Mouse (Mus musculus): ENCODE data around the gene Myl6b. TPM values are rescaled to one million over a fixed set of nuclear protein-coding genes. Genes with fewer than 3 reads are reported as not detected.

Myl6b gene
- polyA plus RNA-seq, 1 experiment from 2014 or later, result 5.3 TPM

DNA sequence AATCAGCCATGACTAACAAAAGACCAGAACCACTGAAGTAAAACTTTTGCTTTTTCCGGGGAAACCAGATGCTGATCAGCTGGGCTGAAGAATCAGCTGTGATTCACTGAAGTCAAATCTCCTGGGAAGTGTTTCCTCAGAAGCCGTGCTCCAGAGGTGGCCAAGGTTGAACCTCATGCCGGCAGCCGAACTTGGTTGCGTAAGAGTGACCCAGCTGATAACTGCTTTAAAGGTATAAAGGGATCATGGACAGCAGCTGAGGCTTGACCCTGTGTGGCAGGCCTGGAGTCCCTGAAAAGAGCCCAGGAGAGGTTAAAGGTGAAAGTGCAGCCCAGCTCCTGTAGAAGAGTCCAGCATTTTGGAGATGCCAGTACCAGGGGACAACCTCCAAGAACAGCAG is 3.9 kb upstream of the Myl6b start:
- 81% methylated on average over 5 of the region's 5 CpGs for WGBS
- Histone ChIP-seq H3K36me3 (ENCODE audit: control insufficient read depth, insufficient read depth, low read length) (no peaks in the 10 kb centered on the region), H3K4me1 (ENCODE audit: control insufficient read depth, insufficient read depth, low read length) (0 out of 2 replicates have a peak, but pooled peaks cover 2% of the 10 kb centered on the region), H3K4me3 (replicated peaks; ENCODE audit: low read depth, low read length) (no peak overlapping the region), H3K9ac (replicated peaks; ENCODE audit: low read length) (no peak overlapping the region), H3K9me3 (ENCODE audit: control insufficient read depth, low read length) (no peaks in the 10 kb centered on the region), H3K4me2 (ENCODE audit: low read length) (no peak overlapping the region), H3K27ac (replicated peaks; ENCODE audit: low read depth, low read length) (no peak overlapping the region), H3K27me3 (ENCODE audit: control insufficient read depth, insufficient read depth, low read length) (no peaks in the 10 kb centered on the region)
- no peak for DNase-seq
- ATAC-seq (ENCODE audit: low FRiP score, low TSS enrichment), result no peak

DNA sequence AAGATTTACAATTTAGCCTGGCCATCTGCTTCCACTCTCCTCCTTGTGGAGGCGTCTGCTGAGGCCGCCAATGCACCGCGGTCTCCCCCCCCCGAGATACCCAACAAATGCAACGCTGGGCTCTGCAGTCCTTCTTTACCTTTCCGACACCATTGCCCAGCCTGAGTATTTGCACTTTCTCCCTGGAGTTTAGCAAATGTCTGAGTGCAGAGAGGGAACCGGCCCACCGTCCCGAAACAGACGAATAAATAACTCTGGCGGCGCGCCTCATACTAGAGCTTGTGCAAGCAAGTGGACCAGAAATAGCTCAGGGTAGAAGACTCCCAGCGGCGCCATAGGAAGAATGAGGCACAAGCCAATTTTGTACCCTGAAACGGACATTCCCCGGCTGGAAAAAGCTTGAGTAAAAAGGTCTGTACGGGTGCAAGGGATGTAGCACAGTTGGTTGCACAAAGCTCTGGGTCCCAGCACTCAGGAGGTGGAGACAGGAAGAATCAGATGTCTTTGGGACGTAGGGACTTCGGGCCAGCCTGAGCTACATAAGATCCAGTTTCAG is 709 bp upstream of the Myl6b start:
- WGBS, result 3% methylated on average over 21 of the region's 21 CpGs
- Histone ChIP-seq H3K36me3 (ENCODE audit: control insufficient read depth, insufficient read depth, low read length) (no peaks in the 10 kb centered on the region), H3K4me3 (replicated peaks; ENCODE audit: low read depth, low read length) (peak overlapping the region; percentile 59), H3K27ac (replicated peaks; ENCODE audit: low read depth, low read length) (peak overlapping the region; percentile 71; the same call in 1 of the 2 replicates), H3K9me3 (ENCODE audit: control insufficient read depth, low read length) (no peaks in the 10 kb centered on the region), H3K4me1 (ENCODE audit: control insufficient read depth, insufficient read depth, low read length) (peaks cover 9% of the 10 kb centered on the region; the same call in 1 of the 2 replicates), H3K27me3 (ENCODE audit: control insufficient read depth, insufficient read depth, low read length) (no peaks in the 10 kb centered on the region), H3K4me2 (ENCODE audit: low read length) (peak overlapping the region; percentile 78), H3K9ac (replicated peaks; ENCODE audit: low read length) (peak overlapping the region; percentile 36; the same call in 1 of the 2 replicates)
- DNase-seq (peak; percentile 63), ATAC-seq (ENCODE audit: low FRiP score, low TSS enrichment) (peak; percentile 32)

DNA sequence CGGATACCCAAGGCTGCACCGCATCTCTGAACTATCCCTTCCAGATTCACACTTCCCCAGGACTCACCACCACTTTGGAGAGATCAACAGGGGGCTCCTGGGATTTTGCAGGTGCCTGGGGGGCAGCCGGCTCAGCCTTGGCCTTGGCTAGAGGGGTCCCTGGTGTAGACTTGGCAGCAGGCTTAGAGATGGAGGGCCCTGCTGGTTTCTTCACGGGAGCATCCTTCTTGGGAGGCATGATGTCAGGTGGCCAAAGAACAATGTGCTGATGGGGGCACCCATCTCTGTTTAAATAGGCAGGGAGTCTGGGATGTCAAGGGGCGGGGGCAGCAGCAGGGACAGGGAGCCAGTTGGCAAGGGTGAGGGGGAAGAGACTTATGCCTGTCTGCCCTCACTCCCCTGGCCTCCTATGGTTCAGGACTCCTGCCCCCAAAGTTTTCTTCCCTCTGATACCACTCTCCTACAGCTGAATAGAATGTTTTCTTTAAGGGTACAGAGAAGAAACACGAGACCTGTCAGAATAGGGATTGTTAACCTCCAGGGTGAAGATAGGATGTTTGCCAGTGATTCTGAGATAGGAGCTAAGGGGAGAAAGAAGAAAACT is 1.2 kb downstream of the Myl6b start:
- Histone ChIP-seq H3K9ac (replicated peaks; ENCODE audit: low read length) (no peak overlapping the region), H3K4me3 (replicated peaks; ENCODE audit: low read depth, low read length) (no peak overlapping the region), H3K27me3 (ENCODE audit: control insufficient read depth, insufficient read depth, low read length) (no peaks in the 10 kb centered on the region), H3K27ac (replicated peaks; ENCODE audit: low read depth, low read length) (no peak overlapping the region), H3K36me3 (ENCODE audit: control insufficient read depth, insufficient read depth, low read length) (no peaks in the 10 kb centered on the region), H3K4me2 (ENCODE audit: low read length) (0 out of 2 replicates have a peak overlapping the region, but pooled peaks have one; percentile 8), H3K4me1 (ENCODE audit: control insufficient read depth, insufficient read depth, low read length) (peaks cover 13% of the 10 kb centered on the region), H3K9me3 (ENCODE audit: control insufficient read depth, low read length) (no peaks in the 10 kb centered on the region)
- DNase-seq, result no peak
- ATAC-seq (ENCODE audit: low FRiP score, low TSS enrichment), result no peak
- WGBS, result 35% methylated on average over 6 of the region's 6 CpGs

DNA sequence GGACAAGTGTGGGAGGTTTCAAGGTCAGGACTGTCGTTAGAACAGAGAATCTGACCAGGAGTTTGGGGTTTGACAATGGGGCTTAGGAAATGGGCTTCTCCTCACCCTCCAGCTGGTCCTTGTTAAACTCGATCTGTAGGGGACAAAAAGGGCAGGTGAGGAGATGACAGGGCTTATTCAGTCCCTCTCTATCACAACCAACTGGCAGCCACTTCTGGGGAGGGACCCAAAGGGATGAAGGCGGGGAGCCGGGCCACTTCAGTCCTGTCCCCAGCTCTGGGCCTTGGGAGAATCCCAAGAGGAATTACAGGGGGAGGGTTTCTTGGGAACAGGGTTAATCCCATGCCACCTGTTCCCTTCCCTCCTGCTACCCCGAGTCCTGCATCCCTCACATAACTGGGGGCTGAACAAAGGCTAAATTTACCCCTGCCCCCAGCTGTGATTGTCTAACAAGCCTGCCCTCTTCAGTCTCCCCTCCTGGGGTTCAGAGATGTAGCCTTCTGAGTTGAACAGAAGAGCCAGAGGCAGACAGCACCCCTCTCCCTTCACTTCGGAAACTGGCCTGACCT is 1.9 kb downstream of the Myl6b start:
- Histone ChIP-seq H3K4me1 (ENCODE audit: control insufficient read depth, insufficient read depth, low read length) (peaks cover 19% of the 10 kb centered on the region), H3K27me3 (ENCODE audit: control insufficient read depth, insufficient read depth, low read length) (no peaks in the 10 kb centered on the region)
- 31% methylated on average over 6 of the region's 6 CpGs for WGBS

DNA sequence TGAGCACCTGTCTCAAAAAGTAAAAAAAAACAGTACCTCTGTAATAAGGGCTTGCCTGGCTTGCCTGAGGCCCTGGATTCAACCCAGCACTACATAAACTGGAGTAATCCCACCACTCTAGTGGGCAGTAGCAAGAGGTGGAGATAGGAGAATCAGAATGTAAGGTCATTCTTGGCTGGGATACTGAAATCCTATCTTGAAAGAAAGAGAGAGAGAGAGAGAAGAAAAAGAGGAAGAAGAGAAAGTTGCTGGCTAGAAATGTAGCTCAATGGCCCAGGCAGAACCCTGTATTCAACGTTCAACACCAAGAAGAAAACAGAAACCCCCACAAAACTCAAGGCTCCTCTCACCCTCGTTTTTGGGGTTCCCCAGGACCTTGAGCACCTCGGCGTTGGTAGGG is 2.6 kb downstream of the Myl6b start:
- Histone ChIP-seq H3K27me3 (ENCODE audit: control insufficient read depth, insufficient read depth, low read length) (no peaks in the 10 kb centered on the region), H3K4me2 (ENCODE audit: low read length) (no peak overlapping the region), H3K27ac (replicated peaks; ENCODE audit: low read depth, low read length) (no peak overlapping the region), H3K4me1 (ENCODE audit: control insufficient read depth, insufficient read depth, low read length) (peaks cover 26% of the 10 kb centered on the region), H3K9ac (replicated peaks; ENCODE audit: low read length) (no peak overlapping the region), H3K4me3 (replicated peaks; ENCODE audit: low read depth, low read length) (no peak overlapping the region), H3K36me3 (ENCODE audit: control insufficient read depth, insufficient read depth, low read length) (peaks cover 10% of the 10 kb centered on the region), H3K9me3 (ENCODE audit: control insufficient read depth, low read length) (no peaks in the 10 kb centered on the region)
- 82% methylated on average over 4 of the region's 4 CpGs for WGBS
- ATAC-seq (ENCODE audit: low FRiP score, low TSS enrichment) (no peak), DNase-seq (no peak)

More for the DNA sequence above, 1.9 kb downstream of the Myl6b start:
- Histone ChIP-seq H3K9ac (replicated peaks; ENCODE audit: low read length) (no peak overlapping the region), H3K27ac (replicated peaks; ENCODE audit: low read depth, low read length) (no peak overlapping the region), H3K4me3 (replicated peaks; ENCODE audit: low read depth, low read length) (no peak overlapping the region), H3K36me3 (ENCODE audit: control insufficient read depth, insufficient read depth, low read length) (peaks cover 4% of the 10 kb centered on the region), H3K4me2 (ENCODE audit: low read length) (0 out of 2 replicates have a peak overlapping the region, but pooled peaks have one; percentile 8), H3K9me3 (ENCODE audit: control insufficient read depth, low read length) (no peaks in the 10 kb centered on the region)
- no peak for DNase-seq
- ATAC-seq (ENCODE audit: low FRiP score, low TSS enrichment), result no peak

DNA sequence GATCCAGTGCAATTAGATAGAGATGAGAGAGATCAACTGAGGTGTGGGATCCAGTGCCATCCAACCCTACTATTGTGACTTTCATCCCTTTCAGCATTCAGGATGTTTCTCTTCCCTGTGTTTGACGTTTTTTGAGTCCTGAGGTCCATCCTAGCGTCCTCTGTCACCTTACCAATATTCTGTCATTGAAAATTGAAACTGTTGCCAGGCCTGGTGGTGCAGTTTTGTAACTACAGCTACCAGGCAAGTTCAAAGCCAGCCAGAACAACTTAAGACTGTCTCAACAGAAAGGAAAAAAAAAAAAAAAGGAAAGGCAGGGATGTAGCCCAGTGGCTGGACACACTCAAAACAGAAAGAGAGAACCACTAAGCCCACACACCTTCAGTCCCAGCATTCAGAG is 3.2 kb downstream of the Myl6b start:
- Histone ChIP-seq H3K4me3 (replicated peaks; ENCODE audit: low read depth, low read length) (no peak overlapping the region), H3K27me3 (ENCODE audit: control insufficient read depth, insufficient read depth, low read length) (no peaks in the 10 kb centered on the region), H3K27ac (replicated peaks; ENCODE audit: low read depth, low read length) (no peak overlapping the region), H3K36me3 (ENCODE audit: control insufficient read depth, insufficient read depth, low read length) (peaks cover 17% of the 10 kb centered on the region), H3K9me3 (ENCODE audit: control insufficient read depth, low read length) (no peaks in the 10 kb centered on the region), H3K4me1 (ENCODE audit: control insufficient read depth, insufficient read depth, low read length) (peaks cover 26% of the 10 kb centered on the region), H3K4me2 (ENCODE audit: low read length) (peak overlapping the region; percentile 71), H3K9ac (replicated peaks; ENCODE audit: low read length) (no peak overlapping the region)
- DNase-seq (no peak), ATAC-seq (ENCODE audit: low FRiP score, low TSS enrichment) (no peak)
- WGBS, result 81% methylated on average over 2 of the region's 2 CpGs

DNA sequence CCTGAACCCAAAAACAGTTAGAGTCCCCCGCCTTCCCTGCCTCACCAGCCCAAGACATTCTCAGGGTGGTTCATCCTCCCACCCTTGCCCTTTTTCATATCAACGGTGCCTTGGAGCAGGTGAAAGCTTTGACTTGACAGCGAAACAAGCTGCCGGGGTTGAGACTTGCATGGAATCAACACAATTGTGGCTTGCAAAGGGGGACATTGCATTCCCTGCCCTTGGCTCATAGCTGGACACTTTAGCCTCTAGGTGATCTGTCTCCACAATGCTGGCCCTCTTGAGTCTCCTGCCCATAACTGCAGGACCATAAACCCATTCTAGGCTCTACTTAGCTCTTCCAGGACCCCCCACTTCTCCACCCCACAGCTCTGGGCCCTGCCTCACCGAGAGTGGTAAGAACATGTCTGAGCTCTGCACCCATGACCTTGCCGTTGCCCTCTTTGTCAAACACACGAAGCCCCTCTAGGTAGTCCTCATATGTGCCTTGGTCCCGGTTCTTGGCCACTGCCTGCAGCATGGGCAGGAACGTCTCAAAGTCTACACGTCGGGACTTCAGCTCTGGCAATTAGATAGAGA is 3.7 kb downstream of the Myl6b start:
- Histone ChIP-seq H3K27ac (replicated peaks; ENCODE audit: low read depth, low read length) (peak overlapping the region; percentile 91), H3K9ac (replicated peaks; ENCODE audit: low read length) (peak overlapping the region; percentile 72), H3K27me3 (ENCODE audit: control insufficient read depth, insufficient read depth, low read length) (no peaks in the 10 kb centered on the region), H3K4me3 (replicated peaks; ENCODE audit: low read depth, low read length) (peak overlapping the region; percentile 81), H3K36me3 (ENCODE audit: control insufficient read depth, insufficient read depth, low read length) (peaks cover 22% of the 10 kb centered on the region), H3K4me2 (ENCODE audit: low read length) (peak overlapping the region; percentile 71), H3K9me3 (ENCODE audit: control insufficient read depth, low read length) (no peaks in the 10 kb centered on the region), H3K4me1 (ENCODE audit: control insufficient read depth, insufficient read depth, low read length) (peaks cover 26% of the 10 kb centered on the region)
- 61% methylated on average over 11 of the region's 11 CpGs for WGBS
- ATAC-seq (ENCODE audit: low FRiP score, low TSS enrichment) (no peak), DNase-seq (no peak)

DNA sequence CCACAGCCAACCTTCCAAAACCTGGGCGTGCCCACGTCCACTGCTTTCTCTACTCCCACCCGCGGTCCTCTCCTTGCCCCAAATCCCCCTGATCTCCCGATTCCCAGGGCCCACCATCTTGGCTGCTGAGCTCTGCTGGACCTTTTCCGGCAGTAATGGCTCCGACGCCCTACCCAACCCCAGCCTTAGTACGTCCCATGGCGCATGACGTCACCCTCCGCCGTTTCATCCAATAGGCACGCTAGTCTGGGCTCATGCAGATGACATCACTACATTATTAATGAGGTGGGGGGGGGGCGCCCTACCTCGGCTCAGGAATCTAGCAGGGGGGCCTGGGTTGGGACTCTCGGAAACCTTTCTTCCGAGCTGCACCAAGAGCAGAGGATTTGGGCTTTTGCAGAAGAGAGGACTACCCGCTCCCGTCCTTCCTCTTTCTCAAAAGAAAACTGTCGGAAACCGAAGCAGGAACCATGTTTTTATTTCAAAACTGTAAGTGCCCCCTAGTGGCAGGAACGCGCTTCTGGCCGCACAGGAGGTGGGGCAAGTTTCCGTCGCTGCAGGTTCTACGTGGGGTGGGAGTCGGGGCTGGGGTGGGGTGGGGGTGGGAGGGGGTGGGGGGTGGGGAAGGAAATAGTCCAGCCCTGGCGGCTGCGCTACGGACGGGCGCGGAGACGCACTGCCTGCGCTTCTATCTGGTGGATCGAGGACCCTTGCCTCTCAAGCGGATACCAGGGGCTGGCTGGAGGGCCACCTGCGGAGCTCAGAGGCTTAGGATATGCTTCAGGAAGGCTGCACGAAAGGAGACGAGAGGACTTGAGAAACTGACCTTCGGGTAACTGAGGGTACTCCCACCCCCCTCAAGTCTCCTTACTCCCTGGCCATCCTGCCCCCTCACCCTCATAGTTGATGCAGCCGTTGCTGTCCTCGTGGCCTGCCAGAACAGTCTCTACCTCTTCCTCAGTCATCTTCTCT is 4.5 kb downstream of the Myl6b start, which contains the start of gene Myl6:
Myl6 (minus strand) TSS at position 451 of the 972 bp plus-strand sequence.
- Histone ChIP-seq H3K9me3 (ENCODE audit: control insufficient read depth, low read length) (no peaks in the 10 kb centered on the region), H3K27ac (replicated peaks; ENCODE audit: low read depth, low read length) (peak within 1 kb of the TSS; percentile 91), H3K27me3 (ENCODE audit: control insufficient read depth, insufficient read depth, low read length) (no peaks in the 10 kb centered on the region), H3K36me3 (ENCODE audit: control insufficient read depth, insufficient read depth, low read length) (peaks cover 30% of the 10 kb centered on the region), H3K4me3 (replicated peaks; ENCODE audit: low read depth, low read length) (peak within 1 kb of the TSS; percentile 81), H3K4me1 (ENCODE audit: control insufficient read depth, insufficient read depth, low read length) (peaks cover 26% of the 10 kb centered on the region), H3K9ac (replicated peaks; ENCODE audit: low read length) (peak within 1 kb of the TSS; percentile 72), H3K4me2 (ENCODE audit: low read length) (peak within 1 kb of the TSS; percentile 71)
- peak; percentile 95 for ATAC-seq (ENCODE audit: low FRiP score, low TSS enrichment)
- 0% methylated on average over 45 of the region's 45 CpGs for WGBS
- peak; percentile 99 for DNase-seq

All from midbrain, embryonic 14.5 days (tissue).